Mouse (Mus musculus): ENCODE data around the gene Jak2. TPM values are rescaled to one million over a fixed set of nuclear protein-coding genes. Genes with fewer than 3 reads are reported as not detected.

Jak2 gene
- polyA plus RNA-seq, 1 experiment from 2014 or later, result 6.1 TPM

DNA sequence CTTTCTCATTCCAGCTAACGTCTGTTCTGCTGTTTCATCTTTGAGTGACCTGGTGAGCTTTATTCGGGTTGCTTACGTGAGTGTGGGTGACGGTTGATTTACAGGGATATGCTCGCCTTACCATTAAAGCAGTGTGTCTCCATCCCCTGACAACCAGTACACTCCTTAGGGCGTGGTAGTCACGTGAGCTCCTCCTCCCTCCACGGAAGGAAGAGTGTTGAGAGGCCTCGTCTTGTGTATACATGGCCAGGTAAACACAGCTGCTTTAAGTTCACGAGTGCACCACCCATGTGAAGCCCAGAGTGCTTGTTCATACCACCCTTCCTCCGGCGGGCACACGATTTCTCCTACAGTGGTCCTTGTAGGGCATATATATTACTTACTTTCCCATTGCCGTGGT lies 39.9 kb downstream of the Jak2 start:
- Histone ChIP-seq H3K4me1 (no peaks in the 10 kb centered on the region), H3K27ac (no peak overlapping the region), H3K4me3 (no peak overlapping the region), H3K9me3 (no peaks in the 10 kb centered on the region), H3K36me3 (replicated peaks) (peaks cover 22% of the 10 kb centered on the region), H3K27me3 (ENCODE audit: poor library complexity, severe bottlenecking) (no peaks in the 10 kb centered on the region)
- WGBS, result 89% methylated on average over 14 of the region's 14 CpGs
- DNase-seq (ENCODE audit: extremely low spot score, low spot score), result no peak

DNA sequence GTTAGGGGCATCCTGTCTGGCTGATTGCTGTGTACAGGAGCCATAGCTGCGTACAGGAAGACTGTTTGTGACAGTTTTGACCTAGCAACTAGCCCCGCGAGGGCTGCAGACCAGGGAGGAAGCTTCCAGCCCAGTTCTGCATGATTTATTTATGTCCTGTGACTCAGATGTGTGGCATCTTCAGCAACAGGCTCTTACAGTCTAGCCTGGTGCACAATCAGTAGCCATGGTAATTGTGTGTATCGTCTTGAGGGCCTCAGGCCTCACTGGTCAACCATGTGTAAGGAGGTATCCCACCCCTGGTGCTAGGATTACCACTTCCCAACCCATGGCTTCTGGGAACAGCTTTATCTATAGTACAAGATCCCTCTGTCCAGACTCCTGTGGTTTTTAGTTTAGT lies 40.9 kb downstream of the Jak2 start:
- no peaks in the 10 kb centered on the region for H3K9me3 ChIP-seq
- WGBS, result 89% methylated on average over 4 of the region's 4 CpGs

DNA sequence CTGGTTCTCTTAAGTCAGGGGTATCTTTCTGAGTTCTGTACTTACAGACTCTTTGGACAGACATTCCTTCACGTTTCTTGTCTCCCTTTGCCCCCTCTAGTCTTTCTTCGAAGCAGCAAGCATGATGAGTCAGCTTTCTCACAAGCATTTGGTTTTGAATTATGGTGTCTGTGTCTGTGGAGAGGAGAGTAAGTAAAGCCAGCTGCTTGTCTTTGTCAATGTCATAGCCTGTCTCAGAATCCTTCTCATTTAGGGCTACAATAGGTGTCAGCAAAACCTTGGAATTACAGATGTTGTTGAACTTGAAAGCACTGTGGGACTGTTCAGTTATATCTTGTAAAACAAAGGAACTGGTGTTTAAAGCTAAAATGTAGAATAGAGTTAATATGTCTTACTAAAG lies 43.1 kb downstream of the Jak2 start:
- H3K27ac ChIP-seq, result no peak overlapping the region
- no peaks in the 10 kb centered on the region for H3K27me3 ChIP-seq (ENCODE audit: poor library complexity, severe bottlenecking)
- H3K36me3 ChIP-seq (replicated peaks), result peaks cover 31% of the 10 kb centered on the region
- H3K4me1 ChIP-seq, result no peaks in the 10 kb centered on the region
- H3K4me3 ChIP-seq, result no peak overlapping the region
- DNase-seq (ENCODE audit: extremely low spot score, low spot score), result no peak
- 80% methylated on average over 2 of the region's 2 CpGs for WGBS
- no peaks in the 10 kb centered on the region for H3K9me3 ChIP-seq

More for the DNA sequence above, 40.9 kb downstream of the Jak2 start:
- no peaks in the 10 kb centered on the region for H3K27me3 ChIP-seq (ENCODE audit: poor library complexity, severe bottlenecking)
- no peak overlapping the region for H3K4me3 ChIP-seq
- DNase-seq (ENCODE audit: extremely low spot score, low spot score), result no peak
- no peaks in the 10 kb centered on the region for H3K4me1 ChIP-seq
- H3K36me3 ChIP-seq (replicated peaks), result peaks cover 22% of the 10 kb centered on the region
- no peak overlapping the region for H3K27ac ChIP-seq

DNA sequence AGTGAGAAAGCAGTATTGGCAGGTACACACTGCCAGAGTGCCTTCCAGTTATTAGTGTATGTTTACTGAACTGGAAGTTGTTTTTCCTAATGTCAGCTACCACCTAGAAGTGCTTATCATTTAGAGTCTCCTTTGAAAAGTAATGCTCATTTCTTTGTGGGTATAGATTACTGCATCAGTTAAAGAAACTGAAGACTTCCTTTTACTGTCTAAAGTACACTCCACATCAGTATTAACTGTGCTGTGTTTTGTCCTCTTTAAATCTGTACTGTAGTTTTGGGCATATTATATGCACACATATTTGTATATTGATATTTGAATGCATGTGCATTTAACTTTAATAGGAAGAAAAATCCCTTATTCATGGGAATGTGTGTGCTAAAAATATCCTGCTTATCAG lies 44.5 kb downstream of the Jak2 start:
- Histone ChIP-seq H3K9me3 (no peaks in the 10 kb centered on the region), H3K4me1 (no peaks in the 10 kb centered on the region), H3K4me3 (no peak overlapping the region), H3K27ac (no peak overlapping the region), H3K27me3 (ENCODE audit: poor library complexity, severe bottlenecking) (no peaks in the 10 kb centered on the region), H3K36me3 (replicated peaks) (peaks cover 39% of the 10 kb centered on the region)
- no peak for DNase-seq (ENCODE audit: extremely low spot score, low spot score)

DNA sequence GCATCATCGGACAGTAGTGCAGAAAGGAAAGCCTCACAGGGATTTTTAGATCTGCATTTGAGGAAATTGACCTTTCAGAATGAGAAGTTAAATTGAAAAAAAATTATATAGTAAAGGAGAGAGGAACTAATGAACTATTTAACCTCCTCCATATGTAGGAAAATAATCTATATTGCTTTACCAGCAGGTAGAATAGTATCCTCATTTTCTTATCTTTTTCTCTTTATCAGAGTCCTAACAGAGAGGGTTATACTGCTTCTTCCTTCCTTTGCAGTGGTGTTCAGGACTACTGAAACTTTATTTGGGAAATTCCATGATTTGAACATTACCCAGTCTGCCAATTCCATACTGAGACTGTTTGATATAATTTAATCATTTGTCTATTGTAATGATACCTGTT lies 45.7 kb downstream of the Jak2 start:
- no peak for DNase-seq (ENCODE audit: extremely low spot score, low spot score)
- no peaks in the 10 kb centered on the region for H3K4me1 ChIP-seq
- H3K27ac ChIP-seq, result no peak overlapping the region
- H3K9me3 ChIP-seq, result no peaks in the 10 kb centered on the region
- peaks cover 31% of the 10 kb centered on the region for H3K36me3 ChIP-seq (replicated peaks)
- H3K4me3 ChIP-seq, result no peak overlapping the region
- 98% methylated on average over 1 of the region's 1 CpGs for WGBS
- H3K27me3 ChIP-seq (ENCODE audit: poor library complexity, severe bottlenecking), result no peaks in the 10 kb centered on the region

- no peak overlapping the region for H3K4me3 ChIP-seq
- H3K4me1 ChIP-seq, result peaks cover 4% of the 10 kb centered on the region; the same call in 1 of the 2 replicates
- DNase-seq (ENCODE audit: extremely low spot score, low spot score), result no peak
- no peaks in the 10 kb centered on the region for H3K9me3 ChIP-seq
- no peak overlapping the region for H3K27ac ChIP-seq
- H3K27me3 ChIP-seq (ENCODE audit: poor library complexity, severe bottlenecking), result no peaks in the 10 kb centered on the region
- 94% methylated on average over 13 of the region's 13 CpGs for WGBS
- H3K36me3 ChIP-seq (replicated peaks), result peaks cover 30% of the 10 kb centered on the region
Measured at GRCm38 (mm10) chr19:29300919-29301318, 49.3 kb downstream of the Jak2 start.

GRCm38 (mm10) chr19:29302119-29302518 lies 50.5 kb downstream of the Jak2 start:
- Histone ChIP-seq H3K9me3 (no peaks in the 10 kb centered on the region), H3K4me3 (no peak overlapping the region), H3K4me1 (peaks cover 5% of the 10 kb centered on the region; the same call in 1 of the 2 replicates), H3K36me3 (replicated peaks) (peaks cover 32% of the 10 kb centered on the region), H3K27me3 (ENCODE audit: poor library complexity, severe bottlenecking) (no peaks in the 10 kb centered on the region), H3K27ac (no peak overlapping the region)
- no peak for DNase-seq (ENCODE audit: extremely low spot score, low spot score)
- 92% methylated on average over 2 of the region's 2 CpGs for WGBS

- H3K9me3 ChIP-seq, result no peaks in the 10 kb centered on the region
- H3K4me1 ChIP-seq, result peaks cover 7% of the 10 kb centered on the region; the same call in 1 of the 2 replicates
- no peaks in the 10 kb centered on the region for H3K27me3 ChIP-seq (ENCODE audit: poor library complexity, severe bottlenecking)
- peaks cover 23% of the 10 kb centered on the region for H3K36me3 ChIP-seq (replicated peaks)
- no peak overlapping the region for H3K27ac ChIP-seq
- H3K4me3 ChIP-seq, result no peak overlapping the region
- DNase-seq (ENCODE audit: extremely low spot score, low spot score), result no peak
Measured at GRCm38 (mm10) chr19:29308832-29309231, 57.2 kb downstream of the Jak2 start.

DNA sequence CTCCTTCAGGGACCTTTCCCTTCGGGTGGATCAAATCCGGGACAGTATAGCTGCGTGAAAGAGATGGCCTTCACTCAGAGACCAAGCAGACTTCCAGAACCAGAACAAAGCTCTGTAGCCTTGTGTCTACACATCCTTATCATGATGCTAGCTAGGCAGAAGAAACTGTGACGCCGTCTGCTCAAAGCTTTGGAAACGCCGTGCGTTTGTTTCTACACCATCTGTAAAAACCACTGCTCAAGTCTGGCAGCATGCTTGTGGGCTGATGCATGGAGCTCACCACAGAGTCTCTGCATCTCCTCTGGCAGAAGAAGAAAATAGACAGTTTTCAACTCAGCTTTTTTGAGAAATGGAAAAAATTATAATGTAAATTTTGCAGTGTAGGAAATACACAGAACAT lies 60.2 kb downstream of the Jak2 start:
- no peak for DNase-seq (ENCODE audit: extremely low spot score, low spot score)
- no peak overlapping the region for H3K4me3 ChIP-seq

DNA sequence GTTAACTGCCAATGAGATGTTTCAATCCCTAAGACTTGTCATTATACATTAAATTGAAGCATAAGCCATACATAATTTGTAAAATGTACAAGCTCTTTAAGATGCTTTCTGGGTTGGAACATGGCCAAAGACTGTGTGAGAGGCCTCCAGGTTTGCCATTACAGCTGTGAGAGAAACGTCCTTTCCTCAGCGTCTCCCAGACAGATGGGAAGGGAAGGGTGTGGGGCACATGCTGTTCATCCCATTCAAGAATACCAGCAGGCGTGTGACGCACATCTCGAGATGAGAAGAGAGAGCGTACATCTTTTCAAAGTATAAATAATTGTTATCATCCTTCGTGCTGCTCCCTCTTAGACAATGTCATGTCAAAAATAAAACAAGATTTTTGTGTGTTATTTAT lies 61.0 kb downstream of the Jak2 start:
- H3K4me1 ChIP-seq, result peaks cover under 1% of the 10 kb centered on the region; the same call in 1 of the 2 replicates
- H3K27me3 ChIP-seq (ENCODE audit: poor library complexity, severe bottlenecking), result no peaks in the 10 kb centered on the region
- no peak overlapping the region for H3K4me3 ChIP-seq
- no peak for DNase-seq (ENCODE audit: extremely low spot score, low spot score)
- H3K9me3 ChIP-seq, result peaks cover 12% of the 10 kb centered on the region; the same call in 1 of the 2 replicates
- peaks cover 30% of the 10 kb centered on the region for H3K36me3 ChIP-seq (replicated peaks)
- H3K27ac ChIP-seq, result no peak overlapping the region
- 74% methylated on average over 7 of the region's 7 CpGs for WGBS

More for the DNA sequence above, 60.2 kb downstream of the Jak2 start:
- Histone ChIP-seq H3K9me3 (peaks cover 12% of the 10 kb centered on the region; the same call in 1 of the 2 replicates), H3K4me1 (peaks cover 7% of the 10 kb centered on the region; the same call in 1 of the 2 replicates), H3K27ac (no peak overlapping the region), H3K27me3 (ENCODE audit: poor library complexity, severe bottlenecking) (no peaks in the 10 kb centered on the region), H3K36me3 (replicated peaks) (peaks cover 30% of the 10 kb centered on the region)
- WGBS, result 94% methylated on average over 8 of the region's 8 CpGs

DNA sequence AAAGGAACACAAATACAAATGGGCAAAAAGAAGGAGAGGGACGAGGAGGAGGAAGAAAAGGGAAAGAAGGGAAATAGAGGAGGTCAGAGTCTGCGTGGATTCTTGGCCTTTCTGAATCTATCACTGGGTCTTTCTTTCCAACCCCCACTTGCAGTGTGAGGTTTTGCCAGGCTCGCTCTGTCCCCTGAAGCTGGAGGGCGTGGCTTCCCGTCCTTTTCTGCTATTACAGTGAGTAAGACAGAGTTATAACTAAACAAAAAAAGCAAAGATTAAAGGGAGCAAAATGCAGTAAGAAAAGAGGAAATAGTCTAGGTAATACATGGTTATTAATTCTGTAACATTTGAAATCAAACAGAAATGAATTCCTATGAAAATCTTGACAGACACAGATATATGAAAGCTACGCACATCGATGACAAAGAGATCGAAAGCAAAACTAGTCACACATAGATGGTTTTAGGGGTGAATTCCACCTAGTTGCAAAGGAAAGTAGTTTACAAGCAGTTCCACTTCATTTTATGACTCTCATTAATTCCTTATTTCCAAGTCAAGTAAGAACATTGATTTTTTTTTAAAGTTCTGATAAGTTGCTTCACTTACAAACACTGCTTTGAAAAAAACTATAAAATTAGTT lies 71.9 kb downstream of the Jak2 start:
- DNase-seq (ENCODE audit: extremely low spot score, low spot score), result no peak

GRCm38 (mm10) chr19:29325053-29325851 lies 73.6 kb downstream of the Jak2 start, which contains the start of gene Insl6:
Gene Insl6, minus strand, starts transcription at chr19:29325356.
- Histone ChIP-seq H3K4me3 (peak within 1 kb of the TSS; percentile 51), H3K36me3 (replicated peaks) (no peaks in the 10 kb centered on the region), H3K9me3 (no peaks in the 10 kb centered on the region), H3K4me1 (peaks cover 21% of the 10 kb centered on the region), H3K27me3 (ENCODE audit: poor library complexity, severe bottlenecking) (peaks cover 21% of the 10 kb centered on the region), H3K27ac (peak within 1 kb of the TSS; percentile 62)
- DNase-seq (ENCODE audit: extremely low spot score, low spot score), result peak; percentile 81
- 4% methylated on average over 31 of the region's 31 CpGs for WGBS

More for the DNA sequence above, 71.9 kb downstream of the Jak2 start:
- H3K27me3 ChIP-seq (ENCODE audit: poor library complexity, severe bottlenecking), result peaks cover 21% of the 10 kb centered on the region
- 83% methylated on average over 8 of the region's 8 CpGs for WGBS
- peaks cover 21% of the 10 kb centered on the region for H3K4me1 ChIP-seq
- H3K36me3 ChIP-seq (replicated peaks), result no peaks in the 10 kb centered on the region
- no peak overlapping the region for H3K4me3 ChIP-seq
- no peaks in the 10 kb centered on the region for H3K9me3 ChIP-seq
- no peak overlapping the region for H3K27ac ChIP-seq

- H3K4me1 ChIP-seq, result peaks cover 21% of the 10 kb centered on the region
- H3K4me3 ChIP-seq, result peak overlapping the region; percentile 51
- DNase-seq (ENCODE audit: extremely low spot score, low spot score), result no peak
- peaks cover 21% of the 10 kb centered on the region for H3K27me3 ChIP-seq (ENCODE audit: poor library complexity, severe bottlenecking)
- H3K36me3 ChIP-seq (replicated peaks), result no peaks in the 10 kb centered on the region
- no peaks in the 10 kb centered on the region for H3K9me3 ChIP-seq
- 73% methylated on average over 9 of the region's 9 CpGs for WGBS
- peak overlapping the region; percentile 40; the same call in 1 of the 2 replicates for H3K27ac ChIP-seq
Measured at GRCm38 (mm10) chr19:29325852-29326180, 74.2 kb downstream of the Jak2 start.
